Mouse (Mus musculus): ENCODE measurements around the gene Slc1a2.

The Slc1a2 gene

DNA sequence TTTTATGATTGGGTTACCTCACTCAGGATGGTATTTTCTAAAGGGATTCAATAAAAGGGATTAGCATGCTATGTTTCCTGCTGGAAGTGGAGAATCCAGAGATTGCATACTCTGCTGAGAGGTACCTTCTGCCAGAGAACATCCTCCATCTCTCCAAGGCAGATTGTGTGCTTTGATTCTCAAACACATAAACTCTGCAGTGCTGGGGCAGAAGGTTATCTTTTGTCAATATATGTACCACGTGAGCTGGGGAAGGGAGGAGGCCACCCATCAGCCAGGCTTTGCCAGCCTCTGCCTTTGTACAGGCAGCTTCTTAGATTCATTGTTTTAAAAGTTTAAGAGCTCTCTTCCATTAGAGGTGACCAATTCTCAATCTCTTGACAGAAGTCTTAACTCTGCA lies 57.3 kb downstream of the Slc1a2 start:
- no peak for DNase-seq

DNA sequence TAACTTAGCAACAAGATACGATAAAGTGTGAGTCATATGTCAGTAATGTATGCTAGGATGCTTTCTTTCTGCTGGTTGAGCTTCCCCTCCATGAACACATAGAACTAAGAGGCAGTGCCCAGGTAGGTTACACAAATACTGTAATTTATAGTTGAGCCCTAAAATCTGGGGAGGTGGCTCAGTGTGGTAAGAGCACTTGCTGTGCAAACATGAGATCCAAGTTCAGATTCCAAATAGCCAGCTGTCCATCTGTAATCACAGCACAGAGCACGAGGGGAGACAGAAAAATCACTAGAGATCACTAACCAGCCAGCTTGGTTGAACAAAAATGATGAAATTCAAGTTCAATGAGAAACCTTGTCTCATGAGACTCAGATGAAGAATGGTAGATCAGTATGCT lies 63.4 kb downstream of the Slc1a2 start:
- no peak for DNase-seq

DNA sequence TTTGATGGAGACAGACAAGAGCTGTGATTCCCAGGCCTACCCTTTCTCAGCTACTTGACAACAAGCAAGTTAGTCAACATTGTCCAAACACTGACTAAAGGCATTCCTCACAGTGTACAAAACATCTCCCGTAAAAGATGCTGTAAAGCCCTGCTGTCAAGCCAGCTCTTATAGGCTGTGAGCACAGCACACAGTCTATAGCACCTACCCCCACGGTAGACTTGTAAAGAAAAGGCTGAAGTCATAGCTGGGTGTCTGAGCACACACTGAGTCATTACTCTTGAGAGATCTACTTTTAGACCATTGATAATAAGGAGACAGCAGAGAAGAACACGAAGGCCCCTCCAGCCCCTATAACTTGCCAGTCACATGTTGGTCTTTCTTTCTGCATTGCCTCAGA lies 66.6 kb downstream of the Slc1a2 start:
- no peak for DNase-seq

DNA sequence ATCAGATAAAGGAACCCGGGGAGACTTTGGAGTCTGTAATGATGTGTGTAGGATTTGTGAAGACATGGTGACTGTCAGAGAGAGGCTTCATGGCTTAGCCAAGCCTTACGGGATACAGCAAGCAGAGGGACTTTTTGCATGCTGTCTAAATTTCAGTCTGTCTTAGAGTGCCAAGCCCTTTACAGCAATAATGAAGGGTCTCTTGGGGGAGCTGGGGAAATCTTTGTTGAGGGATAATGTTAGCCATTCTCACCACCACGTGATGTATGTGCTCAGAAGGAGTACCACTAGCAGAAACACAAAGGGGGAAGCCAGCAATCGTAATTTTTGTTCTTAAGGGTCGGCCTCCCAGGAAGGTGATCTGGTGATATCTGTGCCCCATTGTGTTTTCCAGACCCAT lies 71.9 kb downstream of the Slc1a2 start:
- DNase-seq, result no peak

DNA sequence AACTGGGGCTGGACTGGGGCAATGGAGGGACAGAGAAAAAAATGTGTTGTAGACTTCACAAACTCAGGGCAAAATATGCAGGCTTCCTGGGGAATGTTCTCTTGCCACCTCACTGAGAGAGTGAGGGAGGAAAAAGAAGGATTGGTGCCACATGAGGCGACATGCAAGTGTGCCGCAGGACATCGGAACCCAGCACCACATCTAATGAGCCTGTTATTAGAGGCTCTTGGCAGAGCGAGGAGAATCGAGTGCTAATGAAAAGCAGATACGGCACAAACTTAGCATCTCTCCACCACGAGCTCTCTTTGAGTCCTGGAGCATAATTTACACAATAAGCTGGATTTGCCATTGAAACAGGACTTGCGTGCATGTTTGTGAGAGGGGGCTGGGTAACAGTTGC lies 72.3 kb downstream of the Slc1a2 start:
- DNase-seq, result no peak

DNA sequence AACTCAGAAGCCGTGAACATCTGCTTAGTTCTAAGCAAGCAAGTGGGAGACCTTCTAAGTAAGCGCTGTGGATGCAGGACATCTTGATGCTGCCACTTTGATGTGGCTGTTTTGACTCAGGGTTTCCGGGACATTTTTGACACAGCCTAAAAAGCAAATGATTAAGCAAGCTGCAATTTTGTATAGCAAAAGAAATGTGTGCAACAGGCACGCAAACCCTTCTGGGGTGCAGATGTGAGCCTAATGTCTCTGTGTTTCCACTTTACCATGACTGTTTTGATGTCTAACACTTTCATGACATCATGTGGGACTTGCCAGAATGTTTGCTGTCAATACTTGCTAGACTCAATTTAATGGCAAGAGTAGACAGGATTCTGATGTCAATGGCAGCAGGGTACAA lies 74.7 kb downstream of the Slc1a2 start:
- no peak for DNase-seq

DNA sequence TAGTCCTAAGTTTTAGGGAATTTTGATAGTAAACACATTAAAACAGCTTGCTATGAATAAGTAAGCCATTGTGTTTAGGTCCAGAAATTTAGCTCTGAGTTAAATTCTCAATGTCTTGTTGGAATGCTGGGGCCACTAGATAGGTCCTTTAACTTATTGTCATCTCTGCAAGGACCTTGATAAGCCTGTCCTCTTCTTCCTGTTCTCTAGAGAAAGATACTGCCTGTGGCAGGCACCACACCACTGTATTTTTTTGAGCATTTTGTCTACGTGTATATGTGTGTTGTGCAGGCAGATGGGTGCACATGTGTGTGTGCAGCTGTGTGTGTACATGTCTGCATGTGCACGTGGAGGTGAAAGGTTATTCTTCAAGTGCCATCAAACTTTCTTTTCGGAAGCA lies 75.6 kb downstream of the Slc1a2 start:
- DNase-seq, result no peak

DNA sequence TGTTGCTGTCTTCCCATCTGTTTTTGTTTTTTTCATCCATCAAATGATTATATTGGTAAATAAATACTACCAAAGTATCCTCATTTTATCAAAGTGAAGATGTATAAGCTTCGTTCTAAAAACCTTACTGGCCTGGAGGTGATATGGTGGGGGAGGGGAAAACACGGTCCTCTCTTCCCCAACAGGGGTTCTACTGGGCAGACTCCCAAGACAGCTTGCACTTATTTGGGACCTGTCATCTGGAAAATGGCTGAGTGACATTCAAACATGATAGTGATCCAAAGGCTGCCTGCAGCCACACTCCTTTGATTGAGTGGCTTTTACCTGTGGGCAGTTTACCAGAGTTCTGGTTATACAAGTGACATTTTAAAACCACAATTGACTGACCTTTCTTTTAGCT lies 76.6 kb downstream of the Slc1a2 start:
- DNase-seq, result no peak

DNA sequence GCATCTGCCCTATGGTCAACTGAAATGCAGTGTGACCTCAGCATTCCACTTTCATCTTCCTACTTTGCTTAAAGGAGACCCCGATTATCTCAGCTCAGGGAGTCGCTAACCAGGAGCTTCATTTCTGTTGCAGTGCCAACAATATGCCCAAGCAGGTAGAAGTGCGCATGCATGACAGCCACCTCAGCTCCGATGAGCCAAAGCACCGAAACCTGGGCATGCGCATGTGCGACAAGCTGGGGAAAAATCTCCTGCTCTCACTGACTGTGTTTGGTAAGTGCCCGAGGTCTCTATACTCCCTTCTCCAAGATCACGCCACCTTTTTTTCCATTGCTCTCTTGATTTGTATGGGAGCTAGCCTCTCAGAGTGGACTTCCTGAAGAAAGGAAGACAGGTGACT lies 77.4 kb downstream of the Slc1a2 start:
- peak; percentile 29 for DNase-seq

DNA sequence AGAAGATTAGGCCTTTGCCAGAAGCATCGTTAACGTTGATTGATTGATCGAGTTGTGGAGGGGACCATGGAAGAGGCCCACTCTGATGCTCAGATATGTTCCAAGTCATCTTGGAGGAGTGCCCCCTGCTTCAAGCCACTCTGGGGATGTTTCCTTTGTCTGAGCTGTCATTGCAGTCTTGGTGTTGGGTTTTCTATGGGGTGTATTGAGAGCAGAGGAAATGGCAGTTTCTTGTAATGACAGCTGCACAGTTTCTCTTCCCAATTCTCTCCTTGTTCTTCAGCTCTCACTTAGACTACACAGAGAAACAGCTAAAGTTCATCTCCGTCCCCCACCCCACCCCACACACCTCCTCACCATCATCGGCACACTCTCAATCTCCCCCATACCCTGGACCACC lies 78.0 kb downstream of the Slc1a2 start:
- no peak for DNase-seq

DNA sequence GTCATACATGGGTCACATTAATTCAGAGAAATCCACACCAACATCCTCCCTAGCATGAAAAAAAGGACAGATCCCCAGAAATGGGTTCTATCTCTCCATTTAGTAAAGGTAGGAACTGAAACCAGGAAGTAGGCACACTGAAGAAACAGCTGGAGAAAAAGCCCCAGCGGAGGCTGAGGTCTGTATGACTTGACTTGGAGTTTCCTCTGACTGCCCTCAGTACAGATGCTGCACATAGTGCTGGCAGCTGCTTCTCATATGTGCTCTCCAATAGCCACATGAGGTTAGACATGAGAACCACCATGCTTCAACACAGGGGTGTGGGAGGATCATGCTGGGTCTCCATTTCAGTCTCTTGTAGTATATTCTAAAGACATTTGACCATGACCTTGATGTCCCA lies 80.4 kb downstream of the Slc1a2 start:
- no peak for DNase-seq

DNA sequence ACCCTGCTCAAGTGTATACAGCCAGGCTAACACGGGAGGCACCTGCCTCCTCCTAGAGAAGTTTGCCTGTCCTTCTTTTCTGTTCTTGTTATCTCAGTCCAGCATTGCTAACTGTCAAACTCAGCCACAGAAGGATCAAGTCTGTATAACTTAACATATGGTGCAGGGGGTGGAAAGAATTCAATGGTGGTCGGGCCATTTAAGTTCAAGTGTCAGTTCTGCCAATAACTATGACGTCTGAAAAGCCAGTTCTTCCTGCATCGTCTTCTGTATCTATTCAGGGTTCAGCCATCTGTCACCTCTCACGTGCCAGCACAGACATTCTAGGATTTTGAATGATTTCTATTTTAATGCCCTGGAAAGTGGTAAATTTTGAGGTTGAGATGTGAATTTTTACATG lies 84.2 kb downstream of the Slc1a2 start:
- DNase-seq, result no peak

DNA sequence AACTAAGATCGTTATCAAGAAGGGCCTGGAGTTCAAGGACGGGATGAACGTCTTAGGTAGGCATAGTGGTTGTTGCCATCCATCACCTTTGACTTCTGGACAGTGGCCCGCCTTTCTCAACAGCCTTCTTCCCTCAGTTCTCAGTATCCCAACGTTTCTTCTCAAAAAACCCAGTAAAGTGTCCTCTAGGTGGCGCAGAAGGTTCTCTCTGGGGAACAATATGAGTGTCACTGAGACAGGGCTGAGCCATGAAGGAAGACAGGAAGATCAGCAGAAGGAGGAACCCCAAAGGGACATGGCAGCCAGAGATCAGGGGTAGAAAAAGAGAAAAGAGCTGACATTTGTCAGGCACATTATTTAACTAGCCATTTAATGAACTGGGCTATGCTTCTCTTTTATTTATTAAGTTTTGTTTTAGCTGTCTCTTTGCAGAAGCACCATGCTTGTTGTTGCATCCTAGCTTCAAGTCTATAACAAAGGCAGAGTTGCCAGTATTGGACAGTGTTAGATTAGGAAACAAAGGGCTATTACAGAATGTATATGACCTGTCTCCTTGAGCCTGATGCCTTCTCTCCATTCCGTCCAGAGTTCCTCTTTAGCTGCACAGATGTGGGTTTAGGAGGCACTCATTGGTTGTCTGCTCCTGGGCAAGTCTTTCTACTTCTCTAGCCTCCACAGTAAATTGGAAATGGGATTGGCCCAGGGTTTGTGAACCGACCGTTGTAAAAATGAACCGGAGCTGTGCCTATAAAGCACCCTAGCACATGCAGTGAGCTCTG lies 85.6 kb downstream of the Slc1a2 start:
- no peak for DNase-seq

DNA sequence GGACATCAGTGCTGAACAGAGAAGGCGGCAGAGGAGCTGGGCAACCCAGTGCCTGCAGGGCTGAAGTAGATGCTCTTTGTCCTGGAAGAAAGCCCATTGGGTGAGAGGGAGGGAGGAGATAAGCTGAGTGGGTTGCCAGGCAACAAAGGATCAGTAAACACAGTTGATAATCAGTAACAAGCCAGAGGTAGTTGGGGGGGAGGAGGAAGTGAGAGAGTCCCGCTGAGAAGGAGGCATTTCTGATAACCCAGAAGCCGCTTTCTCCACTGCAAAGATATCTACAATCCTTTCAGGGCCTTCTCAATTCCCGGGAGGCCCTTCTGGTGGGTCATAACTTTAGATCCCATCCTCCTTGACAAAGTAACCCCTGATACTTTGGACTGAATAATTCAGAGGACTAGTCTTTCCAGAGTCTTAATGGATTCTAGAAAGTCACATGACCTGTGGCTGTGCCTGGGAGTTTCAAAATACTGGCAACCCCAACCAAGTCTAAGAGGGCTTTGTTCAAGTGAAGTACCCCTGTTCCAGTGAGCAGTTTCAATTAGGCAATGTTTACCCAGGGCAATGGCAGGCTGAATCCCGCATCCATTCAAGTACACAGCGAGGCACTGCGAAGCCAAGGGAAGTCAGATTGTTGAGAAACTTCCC lies 86.9 kb downstream of the Slc1a2 start:
- DNase-seq, result peak; percentile 18

DNA sequence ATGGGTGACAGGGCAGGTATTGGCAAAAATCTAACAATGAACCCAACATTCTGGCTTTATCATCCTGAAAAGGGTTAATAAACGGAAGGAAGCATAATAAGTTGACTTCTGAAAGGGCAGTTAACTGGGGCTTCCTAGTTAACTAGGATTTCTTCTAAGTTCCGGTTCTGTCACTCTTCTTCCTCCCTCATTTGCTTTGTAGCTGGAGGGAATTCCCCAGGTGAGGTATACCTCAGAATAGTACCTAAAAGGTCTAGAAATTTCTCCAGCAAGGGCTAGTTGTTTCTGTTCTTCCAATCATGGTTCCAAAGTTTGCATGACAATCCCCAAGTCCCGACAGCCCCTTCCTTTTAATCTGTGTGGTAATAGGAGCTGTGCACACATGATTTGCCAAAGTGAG lies 89.3 kb downstream of the Slc1a2 start:
- no peak for DNase-seq

DNA sequence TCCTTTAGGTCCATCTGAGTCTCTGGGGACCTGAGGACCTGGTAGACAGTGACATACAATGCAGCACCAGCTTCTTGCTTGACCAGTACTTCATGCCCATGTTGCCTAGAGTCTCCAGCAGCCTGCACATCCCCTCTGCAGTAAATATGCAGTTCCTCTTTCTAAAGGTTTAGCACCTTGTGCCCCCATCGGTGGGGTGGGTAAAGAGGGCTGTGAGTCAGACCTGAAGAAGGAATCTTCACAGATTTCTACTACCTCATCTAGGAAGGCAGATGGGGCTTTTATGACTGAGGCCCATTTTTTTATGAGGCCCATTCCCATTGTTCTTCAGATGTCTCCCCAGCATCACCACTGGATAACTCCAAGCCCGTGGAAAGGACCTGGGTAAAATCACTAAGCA lies 91.5 kb downstream of the Slc1a2 start:
- no peak for DNase-seq

DNA sequence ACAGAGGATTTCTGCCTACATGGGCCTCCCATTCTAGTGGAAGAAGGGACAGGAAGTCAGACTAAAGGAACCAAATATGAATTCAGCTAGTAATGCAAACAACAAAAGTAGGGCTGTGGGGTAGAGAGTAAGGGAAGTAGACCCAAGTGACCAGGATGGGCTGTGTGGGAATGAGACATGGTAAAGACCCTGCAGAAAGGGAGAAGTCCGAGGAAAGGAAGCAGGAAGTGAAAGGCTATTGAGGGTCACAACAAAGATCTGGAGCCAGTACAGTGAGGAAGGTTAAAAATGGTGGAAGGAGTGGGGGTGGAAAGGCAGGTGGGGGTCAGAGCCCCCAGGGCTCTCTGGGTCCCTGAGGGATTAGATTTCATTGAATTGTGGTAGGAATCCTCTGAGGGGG lies 93.4 kb downstream of the Slc1a2 start:
- no peak for DNase-seq

DNA sequence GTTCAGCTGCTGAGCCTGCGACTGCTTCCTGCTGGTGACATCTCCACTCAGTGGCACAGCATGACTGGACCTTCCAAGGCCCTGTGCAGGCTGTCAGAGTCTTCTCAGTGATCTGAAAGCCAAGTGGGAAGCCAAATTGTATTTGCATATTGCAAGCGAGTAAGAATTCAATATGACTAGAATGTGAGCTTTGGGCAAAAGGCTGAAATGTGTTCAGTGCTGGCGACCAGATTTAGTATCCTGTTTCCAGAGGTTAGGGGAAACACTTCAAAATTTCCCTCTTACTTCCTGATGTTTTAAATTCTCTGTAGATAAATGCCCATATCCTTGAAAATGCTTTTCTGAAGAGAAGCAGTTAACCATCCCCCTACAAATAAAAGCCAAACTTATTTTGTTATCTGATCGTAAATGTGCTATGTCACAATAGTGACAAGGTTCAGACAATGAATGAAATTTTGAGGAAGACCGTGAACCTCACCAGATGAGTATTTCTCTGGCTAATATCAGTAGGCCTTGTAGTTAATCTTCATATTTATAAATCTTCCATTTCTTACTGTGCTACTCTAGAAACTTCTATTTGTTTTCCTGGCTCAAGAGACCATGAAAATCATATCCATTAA lies 98.9 kb downstream of the Slc1a2 start:
- DNase-seq, result no peak

DNA sequence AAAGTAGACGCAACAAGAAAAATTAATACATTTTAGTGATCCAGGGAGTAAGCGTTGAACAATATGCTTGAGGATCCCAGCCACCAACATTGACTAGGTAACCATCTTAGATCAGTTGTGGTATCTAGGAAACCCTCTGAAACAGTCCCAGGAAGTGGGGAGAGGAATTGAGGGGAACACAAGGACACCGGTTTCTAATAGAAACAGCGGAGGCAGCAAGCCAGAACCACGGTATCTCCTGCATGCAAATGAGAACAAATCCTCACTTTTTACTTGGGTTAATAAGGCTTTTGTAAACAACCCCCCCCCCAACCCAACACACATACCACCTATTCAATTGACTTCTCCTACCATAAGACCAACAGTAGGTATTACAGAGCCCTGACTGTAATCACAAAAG lies 101.0 kb downstream of the Slc1a2 start:
- DNase-seq, result no peak

DNA sequence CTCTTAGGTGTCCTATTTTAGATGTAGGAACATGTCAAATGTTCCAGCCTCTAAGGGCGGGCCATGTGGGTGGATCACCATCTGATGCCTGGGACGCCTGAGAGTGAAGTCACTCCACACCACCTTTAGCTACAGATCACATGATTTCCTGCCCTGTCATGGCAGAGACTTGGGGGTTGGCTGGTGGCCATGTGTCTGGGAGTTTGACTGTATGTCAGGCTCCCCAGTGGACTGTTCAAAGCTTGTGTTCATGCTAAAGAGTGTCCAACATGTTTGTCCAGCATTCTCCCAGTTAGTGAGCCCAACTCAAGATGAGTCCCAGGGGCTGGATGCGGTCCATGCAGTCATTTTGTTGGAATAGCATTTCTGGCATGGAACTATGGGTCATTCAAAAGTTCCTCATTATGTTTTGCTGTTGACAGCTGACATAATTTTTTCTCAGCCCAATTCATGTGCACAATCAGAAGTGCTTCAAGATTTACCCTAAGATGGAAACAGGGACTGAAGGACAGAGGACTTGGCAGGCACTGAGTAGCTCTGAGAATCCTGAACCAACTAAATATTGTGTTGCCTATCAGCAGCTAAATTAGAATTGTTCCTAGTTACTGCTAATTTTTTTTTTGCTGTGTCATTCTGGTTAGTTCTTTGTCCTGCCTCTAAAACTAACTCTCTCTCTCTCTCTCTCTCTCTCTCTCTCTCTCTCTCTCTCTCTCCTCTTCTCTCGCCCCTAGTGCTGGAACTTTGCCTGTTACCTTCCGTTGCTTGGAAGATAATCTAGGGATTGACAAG lies 102.0 kb downstream of the Slc1a2 start:
- no peak for DNase-seq

DNA sequence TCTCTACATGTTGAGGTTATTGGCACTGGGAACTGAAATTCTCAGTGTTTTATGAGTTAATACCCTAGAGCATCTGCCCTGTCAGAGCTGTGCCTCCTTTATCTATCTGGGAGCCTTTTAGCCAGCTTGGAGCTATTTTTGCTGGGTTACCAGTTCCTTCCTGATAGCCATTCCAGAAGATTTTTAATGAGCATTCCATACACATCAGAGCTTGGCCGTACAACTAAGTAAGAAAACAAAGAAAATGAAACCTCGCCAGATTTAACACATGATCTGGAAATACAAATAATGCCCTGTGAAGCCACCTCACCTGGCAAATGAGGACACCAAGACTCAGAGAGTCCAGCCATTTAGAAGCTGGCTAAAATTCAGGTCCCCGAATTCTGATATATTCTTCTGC lies 104.7 kb downstream of the Slc1a2 start:
- no peak for DNase-seq

DNA sequence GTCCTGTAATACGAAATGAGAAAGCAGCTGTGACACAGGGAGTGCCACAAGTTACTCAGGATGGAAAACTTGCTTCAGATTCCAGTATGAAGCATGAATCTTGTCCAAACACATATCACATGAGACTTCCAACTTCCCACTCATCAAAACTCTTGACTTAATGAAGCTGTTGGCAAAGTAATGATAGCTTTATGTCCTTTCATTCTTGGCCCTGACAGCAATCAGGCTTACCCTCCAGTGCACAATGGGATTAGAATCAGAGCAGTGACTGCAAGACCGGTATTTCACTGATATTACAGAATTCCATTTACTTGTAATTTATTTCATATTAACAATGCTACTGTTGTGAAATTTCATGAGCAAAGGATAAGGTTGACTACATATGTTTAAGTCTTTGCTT lies 105.5 kb downstream of the Slc1a2 start:
- DNase-seq, result no peak

DNA sequence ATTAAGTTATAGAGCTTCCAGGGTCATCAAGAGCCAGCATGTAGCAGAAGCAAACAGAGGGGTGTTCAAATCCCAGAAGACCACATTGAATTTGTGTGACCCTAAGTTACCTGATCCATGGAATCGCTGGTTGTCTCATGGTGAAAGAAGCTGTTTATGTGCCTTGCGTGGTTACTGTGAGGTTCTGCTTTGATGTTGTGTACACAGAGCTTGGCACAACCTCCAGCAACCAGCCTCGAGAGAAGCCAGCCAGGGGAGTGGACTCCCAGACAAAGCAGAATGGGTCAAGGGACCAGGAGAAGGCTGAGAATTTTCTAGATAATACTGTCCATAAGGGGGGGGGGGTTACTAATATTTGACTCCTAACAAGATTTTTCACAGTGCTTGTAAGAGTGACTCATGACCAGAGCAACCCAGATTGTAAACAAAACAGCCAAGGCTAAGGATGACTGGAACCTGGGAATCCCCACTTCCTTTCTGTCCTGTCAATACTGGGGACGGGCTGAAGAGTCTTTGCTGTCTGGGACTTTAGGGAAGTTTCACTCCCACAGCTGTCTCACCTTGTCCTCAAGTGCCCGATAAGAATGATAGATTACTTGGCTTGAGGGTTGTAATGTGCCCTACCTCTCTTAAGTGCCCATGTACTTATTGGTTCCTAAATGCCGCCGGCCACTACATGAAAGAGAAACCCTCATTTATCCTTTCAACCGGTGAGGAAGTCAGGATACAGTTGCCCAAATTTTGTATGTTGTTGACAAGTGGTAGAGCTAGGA lies 106.3 kb downstream of the Slc1a2 start:
- DNase-seq, result no peak

All from cerebellum, adult 11-12 months (tissue).